Mouse (Mus musculus) ES-E14 (cell line): Measurements from ENCODE around the gene Dclre1a. TPM values are rescaled to one million over a fixed set of nuclear protein-coding genes. Genes with fewer than 3 reads are reported as not detected.

Source experiments
- DNase-seq: peaks from one replicate; pipeline ENCODE4 v3.0.0-alpha.2; 2013; ENCODE audit warnings: low read depth, low spot score
- H3K27ac ChIP-seq: 2 replicates; pipeline ENCODE4 v1.5.1; 2012; ENCODE audit warnings: low read depth, mild to moderate bottlenecking, low read length, moderate library complexity, mixed read lengths; ENCODE audit not compliant: poor library complexity, insufficient read depth, severe bottlenecking
- H3K36me3 ChIP-seq: 2 replicates; pipeline ENCODE4 v1.6.1; 2012; ENCODE audit warnings: mild to moderate bottlenecking, low read length, moderate library complexity, mixed read lengths; ENCODE audit not compliant: control insufficient read depth, poor library complexity, insufficient read depth, severe bottlenecking
- H3K4me1 ChIP-seq, 2 experiments: fragments of 150-350 bp in 1 of 2; sonication (generic) in 1 of 2; 2 replicates each; pipeline ENCODE4 v1.6.1; 2012; ENCODE audit warnings: low read length in 2 of 2, mild to moderate bottlenecking in 1 of 2, mixed read lengths in 1 of 2; ENCODE audit not compliant: control insufficient read depth in 2 of 2, insufficient read depth in 2 of 2, poor library complexity in 1 of 2
- H3K4me3 ChIP-seq, 2 experiments: fragments of 150-350 bp in 1 of 2; sonication (generic) in 1 of 2; 2 replicates each; pipeline ENCODE4 v1.5.1; 2012; ENCODE audit warnings: low read length in 2 of 2, low read depth in 1 of 2, mild to moderate bottlenecking in 1 of 2, mixed read lengths in 1 of 2; ENCODE audit not compliant: insufficient read depth in 1 of 2, poor library complexity in 1 of 2, severe bottlenecking in 1 of 2
- H3K9ac ChIP-seq: 2 replicates; pipeline ENCODE4 v1.6.1; 2012; ENCODE audit warnings: low read depth, mild to moderate bottlenecking, low read length, mixed read lengths; ENCODE audit not compliant: poor library complexity, insufficient read depth, severe bottlenecking
- H3K9me3 ChIP-seq: fragments of 150-350 bp; sonication (generic); 2 replicates; pipeline ENCODE4 v1.6.1; 2012; ENCODE audit warnings: low read depth, mild to moderate bottlenecking, low read length; ENCODE audit not compliant: control insufficient read depth, insufficient read depth
- CHD2 ChIP-seq: IDR thresholded peaks from 2 replicates; pipeline ENCODE4 v1.6.1; 2014; ENCODE audit warnings: mild to moderate bottlenecking, low read depth, low read length, inconsistent platforms
- HCFC1 ChIP-seq: IDR thresholded peaks from 2 replicates; pipeline ENCODE4 v1.6.1; 2012; ENCODE audit warnings: low read length, inconsistent platforms, borderline replicate concordance; ENCODE audit not compliant: insufficient read depth
- MAFK ChIP-seq: IDR thresholded peaks from 2 replicates; pipeline ENCODE4 v1.6.1; 2014; ENCODE audit warnings: mild to moderate bottlenecking, low read depth, low read length, inconsistent platforms; ENCODE audit not compliant: insufficient read depth
- ZC3H11A ChIP-seq: IDR thresholded peaks from 2 replicates; pipeline ENCODE4 v1.6.1; 2012; ENCODE audit warnings: low read depth, mild to moderate bottlenecking, inconsistent platforms, low read length, borderline replicate concordance
- ZNF384 ChIP-seq: IDR thresholded peaks from 2 replicates; pipeline ENCODE4 v1.6.1; 2012; ENCODE audit warnings: low read depth, low read length, inconsistent platforms
- in situ Hi-C, 2 experiments: fragments of 600-800 bp; cut with MboI; formaldehyde crosslinking; loops; one replicate each; pipeline ENCODE4 v1.15.1; 2025; ENCODE audit warnings: low sequenced_read_pairs in 2 of 2, inconsistent platforms in 1 of 2; ENCODE audit not compliant: unreplicated experiment in 2 of 2
- total RNA-seq: library from RNA; depleted of rRNA; stranded (reverse); fragments of 300-350 nt; gene quantifications from 2 replicates; pipeline ENCODE4 v1.2.3, GENCODE M21; 2012

Gene Dclre1a
- total RNA-seq, 1 experiment: 10.1 TPM

- Histone ChIP-seq H3K4me3 (no peak overlapping the region), H3K9ac (no peak overlapping the region), H3K4me1 (peaks cover 0 to 5% of the 10 kb centered on the region in 2 experiments; a peak in 1 of 4 replicates), H3K36me3 (peaks cover 2% of the 10 kb centered on the region; the same call in 1 of the 2 replicates), H3K27ac (no peak overlapping the region), H3K9me3 (no peaks in the 10 kb centered on the region)
- in situ Hi-C loops: no loop called here
- no peak for DNase-seq
- TF ChIP-seq MAFK (no peak), HCFC1 (no peak), ZC3H11A (no peak), CHD2 (no peak), ZNF384 (no peak)
These were observed 18.9 kb upstream of the Dclre1a start for GRCm38 (mm10) chr19:56566940-56567339.

GRCm38 (mm10) chr19:56566041-56566440 is 18.0 kb upstream of the Dclre1a start:
- DNase-seq: no peak
- H3K4me1 ChIP-seq: peaks cover 0 to 5% of the 10 kb centered on the region in 2 experiments; a peak in 1 of 4 replicates
- H3K9ac ChIP-seq: no peak overlapping the region
- H3K27ac ChIP-seq: no peak overlapping the region
- TF ChIP-seq ZC3H11A (no peak; the same call in 1 of the 2 replicates), MAFK (no peak), CHD2 (no peak), HCFC1 (no peak), ZNF384 (no peak)
- in situ Hi-C loops: no loop called here
- no peaks in the 10 kb centered on the region for H3K9me3 ChIP-seq
- H3K4me3 ChIP-seq: no peak overlapping the region
- H3K36me3 ChIP-seq: peaks cover 2% of the 10 kb centered on the region; the same call in 1 of the 2 replicates

- H3K9ac ChIP-seq: no peak overlapping the region
- no peaks in the 10 kb centered on the region for H3K9me3 ChIP-seq
- TF ChIP-seq ZNF384 (no peak), MAFK (no peak), HCFC1 (no peak), ZC3H11A (no peak), CHD2 (no peak)
- DNase-seq: no peak
- peaks cover 1% of the 10 kb centered on the region; the same call in 1 of the 2 replicates for H3K36me3 ChIP-seq
- in situ Hi-C loops: no loop called here
- no peak overlapping the region for H3K27ac ChIP-seq
- H3K4me3 ChIP-seq: no peak overlapping the region
- H3K4me1 ChIP-seq: peaks cover 0 to 5% of the 10 kb centered on the region in 2 experiments; a peak in 1 of 4 replicates
These were observed 17.3 kb upstream of the Dclre1a start for GRCm38 (mm10) chr19:56565358-56565757.

GRCm38 (mm10) chr19:56563469-56563868 is 15.4 kb upstream of the Dclre1a start:
- Histone ChIP-seq H3K36me3 (peaks cover 4% of the 10 kb centered on the region; the same call in 1 of the 2 replicates), H3K27ac (no peak overlapping the region), H3K4me3 (no peak overlapping the region), H3K9me3 (no peaks in the 10 kb centered on the region), H3K4me1 (peaks cover 0 to 5% of the 10 kb centered on the region in 2 experiments; a peak in 1 of 4 replicates), H3K9ac (no peak overlapping the region)
- in situ Hi-C loops: no loop called here
- DNase-seq: no peak
- TF ChIP-seq ZNF384: no peak
- no peak for TF ChIP-seq HCFC1
- TF ChIP-seq MAFK: no peak
- no peak for TF ChIP-seq ZC3H11A
- TF ChIP-seq CHD2: no peak

GRCm38 (mm10) chr19:56562433-56563138 is 14.6 kb upstream of the Dclre1a start:
- Histone ChIP-seq H3K9me3 (no peaks in the 10 kb centered on the region), H3K9ac (no peak overlapping the region), H3K4me3 (no peak overlapping the region), H3K27ac (no peak overlapping the region), H3K36me3 (peaks cover 5% of the 10 kb centered on the region; the same call in 1 of the 2 replicates), H3K4me1 (peaks cover 0 to 5% of the 10 kb centered on the region in 2 experiments; a peak in 1 of 4 replicates)
- in situ Hi-C loops: no loop called here
- DNase-seq: no peak
- TF ChIP-seq ZNF384 (no peak), CHD2 (no peak), HCFC1 (no peak), ZC3H11A (no peak), MAFK (no peak)
